Mouse (Mus musculus) gastrocnemius, adult 18-20 months (tissue): ENCODE results near the gene Olfr1175-ps. TPM values are rescaled to one million over a fixed set of nuclear protein-coding genes. Genes with fewer than 3 reads are reported as not detected.

Experiments
- DNase-seq: peaks from one replicate; pipeline ENCODE4 v3.0.0; 2021; ENCODE audit warnings: low spot score
- long read RNA-seq, 2 experiments: library from polyadenylated mRNA; stranded (forward); transcript quantifications; one replicate each; pipeline ENCODE4 v2.0.0; 2021
- total RNA-seq, 2 experiments: library from RNA; stranded (reverse); gene quantifications; 2 replicates each; pipeline ENCODE4 v1.2.3; 2021

The Olfr1175-ps gene
- not detected for total RNA-seq
- long read RNA-seq, experiment 1, result 0 reads
- long read RNA-seq, experiment 2, result 0 reads

DNA sequence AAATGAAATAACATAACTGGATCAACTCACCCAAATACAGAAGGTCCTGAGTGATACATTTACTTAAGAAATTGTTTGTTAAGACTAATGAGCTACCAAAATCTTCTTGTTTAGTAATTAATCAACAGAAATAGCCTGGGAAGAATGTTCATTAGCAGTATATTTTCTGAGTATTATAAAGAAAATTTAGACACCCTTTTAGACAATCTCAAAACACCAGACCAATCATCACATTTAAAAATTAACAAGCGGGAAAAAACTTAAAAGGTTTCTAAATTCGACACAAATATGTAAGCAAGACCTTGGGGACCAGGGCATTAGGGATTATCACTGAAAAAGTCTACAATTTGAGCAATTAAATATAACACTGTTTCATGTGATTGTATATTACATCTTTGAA, at the start of gene Olfr1175-ps:
Olfr1175-ps (minus strand) TSS at position 101 of the 400 bp plus-strand sequence.
- DNase-seq, result no peak

DNA sequence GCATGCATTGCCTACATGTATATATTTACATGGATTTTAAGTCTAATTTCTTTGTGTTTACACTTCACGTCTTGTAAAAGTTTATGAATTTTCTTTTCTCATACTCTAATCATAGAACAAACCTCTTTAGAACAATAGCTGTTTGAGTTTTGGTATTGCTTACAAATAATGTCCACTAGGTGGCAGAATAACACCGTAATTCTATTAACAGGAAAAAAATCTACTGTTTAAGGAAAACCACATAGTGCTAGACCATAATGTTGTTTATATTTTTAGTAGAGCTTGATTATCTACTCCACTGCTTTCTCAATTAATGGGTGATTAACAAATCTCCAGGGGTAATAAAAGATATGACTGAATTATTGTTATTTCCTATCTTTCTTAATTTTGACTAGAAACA, 29.3 kb upstream of the Olfr1175-ps start:
- DNase-seq, result no peak

- DNase-seq, result no peak
Observed at GRCm38 (mm10) chr2:88346392-88346791, 19.4 kb upstream of the Olfr1175-ps start, which contains the start of gene Olfr1177-ps. Olfr1177-ps (minus strand) TSS chr2:88346492.

DNA sequence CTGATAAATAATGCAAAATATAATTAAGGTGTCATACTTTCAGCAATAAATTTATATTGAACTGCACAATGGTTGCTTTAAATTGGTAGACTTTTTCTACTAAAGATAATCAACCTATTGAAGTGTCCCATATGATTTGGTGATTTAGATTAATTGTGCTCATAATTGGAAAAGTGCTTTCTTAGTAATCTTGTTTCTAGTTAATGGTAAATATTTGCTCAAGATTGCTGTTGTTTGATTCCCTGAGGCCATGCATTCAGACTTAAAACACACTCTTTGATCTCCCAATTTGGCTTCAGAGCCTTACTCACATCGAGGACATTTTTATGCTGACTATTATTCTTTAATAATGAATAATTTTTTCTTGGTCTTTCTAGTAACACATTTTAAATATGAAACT, 9.4 kb upstream of the Olfr1175-ps start, which contains the start of gene Olfr1176:
Olfr1176 (plus strand) TSS at position 301 of the 400 bp plus-strand sequence.
- DNase-seq, result no peak

- DNase-seq, result no peak
Observed at GRCm38 (mm10) chr2:88315035-88315434, 12.0 kb downstream of the Olfr1175-ps start, which contains the start of gene Olfr1174-ps. Olfr1174-ps (minus strand) TSS chr2:88315135.

DNA sequence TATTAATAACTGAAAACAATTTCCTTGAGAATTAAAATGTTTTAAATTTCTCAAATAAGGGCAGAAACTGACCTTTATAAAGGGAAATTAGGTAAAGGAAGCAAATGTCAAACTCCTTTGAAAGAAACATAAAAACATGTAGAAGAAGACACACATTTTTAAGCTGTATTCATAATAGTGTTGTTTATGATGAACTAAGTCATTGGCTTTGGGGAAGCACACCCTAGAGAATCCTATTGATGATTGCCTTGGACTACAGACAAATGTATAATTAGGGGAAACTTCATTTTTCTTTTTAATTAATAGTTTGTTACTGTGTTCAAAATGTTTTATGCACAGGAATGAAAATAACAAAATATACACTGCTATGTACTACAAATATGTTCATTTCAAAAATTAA, 47.2 kb downstream of the Olfr1175-ps start, which contains the start of gene Olfr1173:
Olfr1173 (minus strand) TSS at position 101 of the 400 bp plus-strand sequence.
- DNase-seq, result no peak

Other genes starting within 250 kb of the Olfr1175-ps start
- not detected for gene Olfr1164, start 233.2 kb downstream of the Olfr1175-ps start, total RNA-seq
- not detected for gene Olfr1166, start 198.9 kb downstream of the Olfr1175-ps start, total RNA-seq
- not detected for gene Olfr1167, start 172.0 kb downstream of the Olfr1175-ps start, total RNA-seq
- gene Olfr1168, start 145.3 kb downstream of the Olfr1175-ps start, total RNA-seq, result not detected
- not detected for gene Olfr1170, start 98.9 kb downstream of the Olfr1175-ps start, total RNA-seq
- gene Olfr1173, start 47.3 kb downstream of the Olfr1175-ps start, total RNA-seq, result not detected
- gene Olfr1174-ps, start 12.1 kb downstream of the Olfr1175-ps start, total RNA-seq, result not detected
- gene Olfr1176, start 9.5 kb upstream of the Olfr1175-ps start, total RNA-seq, result not detected
- gene Olfr1177-ps, start 19.3 kb upstream of the Olfr1175-ps start, total RNA-seq, result not detected
- not detected for gene Olfr1178, start 59.8 kb upstream of the Olfr1175-ps start, total RNA-seq
- gene Olfr1179, start 79.2 kb upstream of the Olfr1175-ps start, total RNA-seq, result not detected
- gene Olfr1180, start 91.9 kb upstream of the Olfr1175-ps start, total RNA-seq, result not detected
- gene Olfr1181, start 99.0 kb upstream of the Olfr1175-ps start, total RNA-seq, result not detected
- not detected for gene Gm13757, start 121.9 kb upstream of the Olfr1175-ps start, total RNA-seq
- not detected for gene Olfr1183, start 127.7 kb upstream of the Olfr1175-ps start, total RNA-seq
- gene Olfr1184, start 156.4 kb upstream of the Olfr1175-ps start, total RNA-seq, result not detected
- not detected for gene Olfr1185-ps1, start 166.1 kb upstream of the Olfr1175-ps start, total RNA-seq
- gene Olfr1186, start 191.3 kb upstream of the Olfr1175-ps start, total RNA-seq, result not detected
- gene Olfr1188, start 229.7 kb upstream of the Olfr1175-ps start, total RNA-seq, result not detected